Mouse (Mus musculus): ENCODE measurements around the gene Pgs1.

DNA sequence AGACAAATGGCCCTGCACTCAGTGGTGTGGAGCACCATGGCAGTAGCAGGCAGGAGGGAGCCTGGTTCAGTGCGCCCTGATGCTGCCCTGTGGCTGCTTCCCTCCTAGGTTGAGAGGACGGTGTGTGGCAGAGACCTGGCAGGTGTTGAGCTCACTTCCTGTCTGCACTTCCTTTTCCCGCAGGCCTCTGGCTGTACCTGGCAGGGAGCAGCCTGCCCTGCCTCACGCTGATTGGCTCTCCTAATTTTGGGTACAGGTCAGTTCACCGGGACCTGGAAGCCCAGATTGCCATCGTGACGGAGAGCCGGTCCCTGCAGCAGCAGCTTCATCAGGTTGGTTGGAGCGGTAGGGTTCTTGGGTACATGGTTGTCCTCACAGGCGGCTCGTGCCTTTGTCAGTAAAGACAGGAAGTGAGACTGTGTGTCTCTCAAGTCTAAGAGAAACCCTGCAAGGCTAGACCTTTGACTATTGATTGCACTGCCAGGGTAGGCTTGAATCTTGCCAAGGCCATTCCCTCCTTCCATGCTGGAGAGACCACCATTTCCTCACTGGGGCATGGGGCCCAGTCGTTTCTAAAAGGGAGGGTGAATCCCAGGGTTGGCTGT, 28.4 kb downstream of the Pgs1 start:
- TF ChIP-seq POLR2A (IDR thresholded peaks at IDR 0.05; ENCODE audit: insufficient read depth, low read depth, low read length) = no peak
- no peak for TF ChIP-seq EP300 (IDR thresholded peaks at IDR 0.05; ENCODE audit: insufficient read depth, low read depth, low read length)
